Mouse (Mus musculus) effector memory CD4-positive, alpha-beta T cell, adult 5 months (primary cell): Measurements from ENCODE around the gene Rab3ip. TPM values are rescaled to one million over a fixed set of nuclear protein-coding genes. Genes with fewer than 3 reads are reported as not detected.

Source experiments
- polyA plus RNA-seq: library from polyadenylated mRNA; unstranded; fragments of 100-300 nt; shearing (Covaris generic); gene quantifications from one replicate; pipeline ENCODE4 v1.2.1, GENCODE M21; 2017

Gene Rab3ip
- polyA plus RNA-seq = 32.9 TPM

GRCm38 (mm10) chr10:116950009-116950769 is at the start of gene Rab3ip:
TSS of gene Rab3ip (minus strand) at chr10:116950769.

GRCm38 (mm10) chr10:116986264-116987082 is 35.9 kb upstream of the Rab3ip start, which contains the start of gene Best3:
TSS of gene Best3 (plus strand) at chr10:116986314.

GRCm38 (mm10) chr10:116972509-116972908 is 21.9 kb upstream of the Rab3ip start, which contains the start of gene Gm10271:
TSS of gene Gm10271 (minus strand) at chr10:116972609.

GRCm38 (mm10) chr10:116896336-116897177 is 54.0 kb downstream of the Rab3ip start, which contains the start of gene Myrfl:
TSS of gene Myrfl (minus strand) at chr10:116896919.

Other genes starting within 250 kb of the Rab3ip start
- not detected for gene Myrfl, start 53.9 kb downstream of the Rab3ip start, polyA plus RNA-seq
- gene Gm10271, start 21.8 kb upstream of the Rab3ip start, polyA plus RNA-seq = not detected
- gene Best3, start 35.5 kb upstream of the Rab3ip start, polyA plus RNA-seq = not detected
- gene Lrrc10, start 94.6 kb upstream of the Rab3ip start, polyA plus RNA-seq = not detected
- gene Cct2, start 113.0 kb upstream of the Rab3ip start, polyA plus RNA-seq = 192 TPM
- gene Frs2, start 197.8 kb upstream of the Rab3ip start, polyA plus RNA-seq = 19.3 TPM